Mouse (Mus musculus) heart, adult 2 months (tissue): ENCODE data around the gene Gm21616. TPM values are rescaled to one million over a fixed set of nuclear protein-coding genes. Genes with fewer than 3 reads are reported as not detected.
"Not testable (repeated sequence)": the region's sequence is repeated elsewhere in the genome, so short reads cannot be mapped to it uniquely, and the experiment has no call there.

Experiments used
- DNase-seq, 2 experiments: peaks; one replicate each; pipeline ENCODE4 v3.0.0; 2021
- H3K27ac ChIP-seq: fragments of 200-600 bp; 2 replicates; pipeline ENCODE4 v1.8.1; 2022
- H3K27me3 ChIP-seq: fragments of 200-500 bp; 2 replicates; pipeline ENCODE4 v1.6.1; 2012; ENCODE audit warnings: mild to moderate bottlenecking, low read length, inconsistent platforms, mixed read lengths; ENCODE audit not compliant: control insufficient read depth, insufficient read depth
- H3K36me3 ChIP-seq: fragments of 200-500 bp; 2 replicates; pipeline ENCODE4 v1.6.1; 2012; ENCODE audit warnings: low read length, inconsistent platforms; ENCODE audit not compliant: control insufficient read depth, insufficient read depth
- H3K4me1 ChIP-seq: fragments of 200-500 bp; 2 replicates; pipeline ENCODE4 v1.6.1; 2011; ENCODE audit warnings: low read length; ENCODE audit not compliant: control insufficient read depth, insufficient read depth
- H3K4me3 ChIP-seq: fragments of 200-600 bp; 2 replicates; pipeline ENCODE4 v1.8.1; 2022
- H3K79me2 ChIP-seq: fragments of 200-500 bp; replicated peaks from 2 replicates; pipeline ENCODE4 v1.6.1; 2012; ENCODE audit warnings: mild to moderate bottlenecking, inconsistent platforms, low read length, moderate library complexity, mixed read lengths; ENCODE audit not compliant: control insufficient read depth, insufficient read depth
- H3K9ac ChIP-seq: fragments of 200-500 bp; 2 replicates; pipeline ENCODE4 v1.6.1; 2012; ENCODE audit warnings: low read depth, mild to moderate bottlenecking, control low read depth, inconsistent platforms, low read length, mixed read lengths
- WGBS: fragments of 180-500 bp; shearing (Covaris S2); methylation state at CpG from one replicate; pipeline ENCODE4 v1.1.7; 2018; 5-methylcytosine and 5-hydroxymethylcytosine counted together
- intact Hi-C: fragments of 180-260 bp; cut with DNase I; formaldehyde crosslinking; loops from one replicate; pipeline ENCODE4 v1.15.1; 2025
- long read RNA-seq: library from polyadenylated mRNA; stranded (forward); transcript quantifications from one replicate; pipeline ENCODE4 v2.0.0, GENCODE M21; 2021
- polyA plus RNA-seq: library from polyadenylated mRNA; depleted of rRNA; stranded (reverse); fragments of >200 nt; gene quantifications from 2 replicates; pipeline ENCODE4 v1.2.3, GENCODE M21; 2012; rRNA removed
- total RNA-seq, 2 experiments: library from RNA; stranded (reverse); gene quantifications; 2 replicates each; pipeline ENCODE4 v1.2.3; 2021

Gene Gm21616
- total RNA-seq (not detected), polyA plus RNA-seq (not detected in 2 replicates)
- long read RNA-seq = 0 reads

- H3K9ac ChIP-seq, H3K36me3 ChIP-seq, intact Hi-C loops, H3K27ac ChIP-seq, DNase-seq, H3K27me3 ChIP-seq, H3K4me1 ChIP-seq, H3K79me2 ChIP-seq, H3K4me3 ChIP-seq: not testable (repeated sequence)
- WGBS = no CpG with 5 or more reads among the region's 4 CpGs
Measured at GRCm38 (mm10) chrX:125435242-125435641, at the start of gene Gm21616. Gene Gm21616 (plus strand): TSS chrX:125435542.
